In the genomic region with DNA sequence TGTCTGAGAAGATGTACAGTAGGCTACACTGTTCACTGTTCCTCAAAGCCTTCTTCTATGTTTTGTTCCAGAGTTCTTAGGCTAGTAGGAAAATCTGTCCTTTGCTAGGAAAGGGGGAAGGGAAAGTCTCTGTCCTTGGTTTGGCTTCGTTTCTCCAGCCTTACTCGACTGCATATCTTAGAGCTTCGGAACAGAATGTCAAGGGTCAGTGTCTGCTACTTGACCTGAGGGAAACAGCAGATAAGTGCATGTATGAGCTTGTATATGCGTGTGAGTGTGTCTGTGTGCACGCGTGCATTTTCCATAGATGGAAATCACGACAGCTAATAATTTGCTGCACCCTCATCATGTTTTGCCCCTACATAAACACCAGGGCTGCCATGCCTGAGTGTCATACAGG, we compare ENCODE assay signal across 23 mouse cellular contexts. TPM values are rescaled to one million over a fixed set of nuclear protein-coding genes. Genes with fewer than 3 reads are reported as not detected.
DNase-seq lines count a peak whose midpoint lies in the region; ATAC-seq lines count a peak whose summit lies in the region.
"Had no signal": no experiment of that assay in that cellular context is flagged by ENCODE, and none has a peak within 500 bp of the region (broad histone marks: within the 10 kb centered on the region; RNA-seq: fewer than 3 reads in every experiment).

No protein-coding gene starts in this region.

- H3K9me3 ChIP-seq in heart, embryonic 13.5 days = no peaks in the 10 kb centered on the region
- H3K9me3 ChIP-seq: forebrain, embryonic 13.5 days; limb, embryonic 10.5 days; limb, embryonic 15.5 days; midbrain, embryonic 13.5 days; neural tube, embryonic 13.5 days had no signal

- H3K36me3 ChIP-seq in heart, embryonic 13.5 days = no peaks in the 10 kb centered on the region
- H3K36me3 ChIP-seq: limb, embryonic 10.5 days; limb, embryonic 15.5 days; midbrain, embryonic 13.5 days; neural tube, embryonic 13.5 days had no signal

- H3K4me1 ChIP-seq in heart, embryonic 13.5 days = peaks cover 33% of the 10 kb centered on the region

- peak overlapping the region; percentile 29; the same call in 1 of the 2 replicates for H3K27ac ChIP-seq in heart, embryonic 13.5 days (replicated peaks)
- H3K27ac ChIP-seq: forebrain, embryonic 13.5 days; kidney, postnatal 0 days; limb, embryonic 15.5 days; macrophage; midbrain, embryonic 13.5 days; neural tube, embryonic 13.5 days; stomach, postnatal 0 days had no signal

- peaks cover 12% of the 10 kb centered on the region; the same call in 1 of the 2 replicates for H3K27me3 ChIP-seq in heart, embryonic 13.5 days (replicated peaks)
- H3K27me3 ChIP-seq: forebrain, embryonic 13.5 days; limb, embryonic 15.5 days; midbrain, embryonic 13.5 days; neural tube, embryonic 13.5 days had no signal

- DNase-seq in embryo, embryonic 10 days (ENCODE audit: low spot score) = peak; percentile 30
- DNase-seq in embryo, embryonic 11 days = no peak
- DNase-seq in heart, postnatal 4 days = no peak
- DNase-seq in kidney, postnatal 14 days = peak; percentile 28
- no peak for DNase-seq in kidney, adult 18-20 months
- DNase-seq in adipocyte (ENCODE audit: low spot score) = peak; percentile 10
- DNase-seq: cerebellum, adult 2 months; cerebellum, postnatal 14 days; gastrocnemius, postnatal 14 days; layer of hippocampus, adult 9-11 months; right cerebral cortex, postnatal 4 days; thymus, postnatal 4 days had no signal

- no peak for ATAC-seq in heart, embryonic 13.5 days (ENCODE audit: extremely low read depth, insufficient number of reproducible peaks, low FRiP score, low TSS enrichment)
- ATAC-seq in CD4-positive, CD25-positive, alpha-beta regulatory T cell, adult 4 months = no peak
- ATAC-seq: forebrain, embryonic 13.5 days; hindbrain, embryonic 16.5 days; midbrain, embryonic 13.5 days had no signal

- no peak overlapping the region for H3K9ac ChIP-seq in heart, embryonic 13.5 days
- H3K9ac ChIP-seq: forebrain, embryonic 13.5 days; limb, embryonic 15.5 days; midbrain, embryonic 13.5 days; neural tube, embryonic 13.5 days had no signal

- WGBS in heart, embryonic 13.5 days = 31% methylated on average over 7 of the region's 7 CpGs

- H3K4me2 ChIP-seq in heart, embryonic 13.5 days = peak overlapping the region; percentile 47
- H3K4me2 ChIP-seq: forebrain, embryonic 13.5 days; limb, embryonic 15.5 days; midbrain, embryonic 13.5 days; neural tube, embryonic 13.5 days had no signal

- H3K4me3 ChIP-seq in heart, embryonic 13.5 days = no peak overlapping the region
- H3K4me3 ChIP-seq: forebrain, embryonic 13.5 days; limb, embryonic 10.5 days; limb, embryonic 15.5 days; midbrain, embryonic 13.5 days; neural tube, embryonic 13.5 days had no signal

RNA-seq across cellular contexts. Expression of a gene that starts 52.6 kb away (rescaled TPM):
- polyA plus RNA-seq in heart, embryonic 13.5 days (2015; fragmentation: Nextera tagmentation; extraction: Ambion mirVana) = 17.2 and 19.0 TPM in 2 replicates
- 10 to 100 TPM; 59.7 to 59.9 TPM for total RNA-seq in heart, postnatal 4 days (2021)
- 10 to 100 TPM; 24.3 to 26.3 TPM for polyA plus RNA-seq in CD4-positive, CD25-positive, alpha-beta regulatory T cell, adult 4 months (2017; shearing (Covaris generic))

Comparison
In these comparisons a context has a peak if more than half of its experiments do, and no peak if none do; other contexts are left out.
1. DNase-seq: peak in embryo, embryonic 10 days (single experiment), kidney, postnatal 14 days (single experiment) and adipocyte (single experiment); none in embryo, embryonic 11 days (single experiment), heart, postnatal 4 days (single experiment) and kidney, adult 18-20 months (single experiment).